Mouse (Mus musculus): ENCODE data around the gene Sag. TPM values are rescaled to one million over a fixed set of nuclear protein-coding genes. Genes with fewer than 3 reads are reported as not detected.
"Not testable (repeated sequence)": the region's sequence is repeated elsewhere in the genome, so short reads cannot be mapped to it uniquely, and the experiment has no call there.

The Sag gene
- total RNA-seq, 2 experiments from 2014 or later, result 2.2 to 3.3 TPM

DNA sequence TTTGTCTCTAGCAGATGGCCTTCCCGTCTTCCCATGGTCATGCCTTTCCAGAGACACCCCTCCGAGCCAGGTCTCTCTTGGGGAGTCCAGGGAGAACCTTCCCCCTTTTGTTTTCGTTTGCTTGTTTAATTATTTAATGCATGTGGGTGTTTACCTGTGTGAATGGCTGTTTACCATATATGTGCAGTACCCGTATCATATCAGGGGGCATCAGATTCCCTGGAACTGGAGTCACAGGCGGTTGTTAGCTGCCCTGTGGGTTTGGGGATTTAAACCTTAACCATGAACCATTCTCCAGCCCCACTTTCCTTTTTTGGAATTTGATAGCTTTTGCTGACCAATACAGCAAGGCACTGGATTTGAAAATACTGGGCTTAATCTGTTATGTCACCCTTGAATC, 21.8 kb downstream of the Sag start:
- Histone ChIP-seq H3K4me3 (no peak overlapping the region), H3K27ac (no peak overlapping the region)
- DNase-seq (ENCODE audit: extremely low spot score in 1 of 2, low spot score in 2 of 2), result no peak
- intact Hi-C loops (cut with DNase I), result no loop called here
- peak; percentile 4 for TF ChIP-seq CTCF (IDR thresholded peaks at IDR 0.05)

DNA sequence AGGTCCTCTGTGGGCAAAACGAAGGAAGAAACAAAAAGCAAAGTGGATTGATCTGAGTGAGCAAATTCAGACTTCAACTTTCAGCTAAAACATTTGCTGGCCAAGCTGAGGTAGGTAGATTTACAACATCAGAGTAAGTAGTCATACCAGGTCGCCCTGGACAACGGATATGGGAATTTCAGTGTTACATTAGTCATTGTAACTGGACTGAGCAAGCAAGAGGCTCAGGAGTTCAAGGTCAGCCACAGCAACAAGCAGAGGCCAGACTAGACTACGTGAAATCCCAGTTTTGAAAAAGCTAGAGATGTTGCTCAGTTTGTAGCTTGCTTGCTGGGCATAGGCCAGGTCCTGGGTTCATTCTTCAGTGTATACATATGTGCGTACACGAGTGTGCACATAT, 22.5 kb downstream of the Sag start:
- DNase-seq (ENCODE audit: extremely low spot score in 1 of 2, low spot score in 2 of 2), result no peak
- Histone ChIP-seq H3K4me3 (no peak overlapping the region), H3K27ac (no peak overlapping the region)
- no peak for TF ChIP-seq CTCF (IDR thresholded peaks at IDR 0.05)
- intact Hi-C loops (cut with DNase I), result no loop called here

DNA sequence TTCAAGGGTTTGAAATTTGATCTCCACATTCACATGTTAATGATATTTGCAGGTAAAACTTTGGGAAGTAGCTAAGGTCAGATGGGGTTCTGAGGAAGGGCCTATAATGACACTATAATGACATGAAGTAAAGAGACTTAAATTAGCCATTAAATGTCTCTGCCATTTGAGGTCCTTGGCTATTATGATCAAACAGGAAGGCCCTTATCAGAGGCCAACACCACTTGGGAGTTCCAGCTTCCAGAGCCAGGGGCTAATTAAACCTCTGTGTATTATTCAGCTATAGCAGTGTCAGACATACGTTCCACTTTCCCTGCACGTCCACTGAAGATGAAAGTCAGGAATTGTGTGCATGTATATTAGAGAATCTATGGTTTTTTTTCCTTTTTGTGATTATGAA, 23.0 kb downstream of the Sag start:
- TF ChIP-seq CTCF (IDR thresholded peaks at IDR 0.05), result no peak
- Histone ChIP-seq H3K27ac (no peak overlapping the region), H3K4me3 (no peak overlapping the region)
- DNase-seq (ENCODE audit: extremely low spot score in 1 of 2, low spot score in 2 of 2), result no peak
- intact Hi-C loops (cut with DNase I), result no loop called here

DNA sequence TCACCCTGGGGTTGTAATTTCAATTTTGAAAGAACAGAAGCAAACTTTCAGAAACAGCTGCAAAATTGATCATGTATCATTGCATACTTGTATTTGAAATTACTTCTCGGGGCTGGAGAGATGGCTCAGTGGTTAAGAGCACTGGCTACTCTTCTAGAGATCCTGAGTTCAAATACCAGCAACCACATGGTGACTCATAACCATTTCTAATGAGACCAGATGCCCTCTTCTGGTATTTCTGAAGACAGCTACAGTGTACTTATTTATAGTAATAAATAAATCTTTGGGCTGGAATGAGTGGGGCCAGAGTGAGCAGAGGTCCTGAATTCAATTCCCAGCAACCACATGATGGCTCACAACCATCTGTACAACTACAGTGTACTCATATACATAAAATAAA, 24.0 kb downstream of the Sag start:
- H3K4me3 ChIP-seq; intact Hi-C loops (cut with DNase I); DNase-seq (ENCODE audit: extremely low spot score in 1 of 2, low spot score in 2 of 2); H3K27ac ChIP-seq: not testable (repeated sequence)

DNA sequence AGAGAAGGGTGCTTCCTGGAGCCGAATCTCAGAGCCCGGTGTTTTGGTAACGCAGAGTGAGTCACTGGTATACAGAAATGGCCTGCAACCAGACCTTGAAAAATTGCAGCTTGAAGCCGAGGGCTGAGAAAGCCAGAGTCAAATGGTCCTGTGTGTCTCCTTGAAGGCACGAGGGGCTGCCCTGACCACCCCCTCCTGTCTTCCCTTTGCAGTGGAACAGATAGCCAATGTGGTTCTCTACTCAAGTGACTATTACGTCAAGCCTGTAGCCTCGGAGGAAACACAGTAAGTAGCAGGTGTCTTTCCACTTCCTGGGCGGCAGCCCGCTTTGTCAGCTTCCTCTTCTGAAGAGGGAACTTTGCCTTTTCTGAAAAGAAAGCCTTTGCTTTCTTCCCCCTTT, 24.7 kb downstream of the Sag start:
- intact Hi-C loops (cut with DNase I), result no loop called here

DNA sequence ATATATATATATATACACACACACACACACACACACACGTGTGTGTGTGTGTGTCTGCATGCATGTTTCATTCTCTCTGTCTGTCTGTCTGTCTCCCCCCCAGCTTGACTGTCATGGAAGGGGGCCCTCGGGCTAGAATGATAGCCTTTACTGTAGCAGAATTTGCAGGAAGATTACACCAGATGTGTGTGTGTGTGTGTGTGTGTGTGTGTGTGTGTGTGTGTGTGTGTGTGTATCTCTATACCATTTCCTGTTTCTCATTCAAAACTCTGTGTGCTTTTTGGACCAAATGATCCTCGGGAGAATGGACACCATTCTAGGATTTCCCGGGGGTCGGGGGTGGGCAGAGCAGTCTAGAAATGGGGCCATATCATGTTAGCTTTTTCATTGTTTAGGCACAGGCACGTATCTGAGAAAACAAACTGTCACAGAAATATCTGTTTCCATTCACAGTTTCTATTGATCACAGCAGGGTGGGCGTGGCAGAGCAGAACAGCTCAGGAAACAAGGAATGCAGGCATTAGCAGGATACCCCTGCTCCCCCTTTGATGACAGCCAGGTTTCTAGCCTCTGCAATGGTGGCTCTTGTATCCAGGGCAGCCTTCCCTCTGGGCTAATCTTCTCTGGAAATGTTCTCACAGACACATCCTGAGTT, 25.6 kb downstream of the Sag start:
- Histone ChIP-seq H3K4me3 (no peak overlapping the region), H3K27ac (no peak overlapping the region)
- no peak for TF ChIP-seq CTCF (IDR thresholded peaks at IDR 0.05)
- DNase-seq (ENCODE audit: extremely low spot score in 1 of 2, low spot score in 2 of 2), result no peak
- intact Hi-C loops (cut with DNase I), result no loop called here

More for the DNA sequence above, 24.7 kb downstream of the Sag start:
- no peak for DNase-seq (ENCODE audit: extremely low spot score in 1 of 2, low spot score in 2 of 2)
- H3K27ac ChIP-seq, result no peak overlapping the region
- no peak overlapping the region for H3K4me3 ChIP-seq
- no peak for TF ChIP-seq CTCF (IDR thresholded peaks at IDR 0.05)

DNA sequence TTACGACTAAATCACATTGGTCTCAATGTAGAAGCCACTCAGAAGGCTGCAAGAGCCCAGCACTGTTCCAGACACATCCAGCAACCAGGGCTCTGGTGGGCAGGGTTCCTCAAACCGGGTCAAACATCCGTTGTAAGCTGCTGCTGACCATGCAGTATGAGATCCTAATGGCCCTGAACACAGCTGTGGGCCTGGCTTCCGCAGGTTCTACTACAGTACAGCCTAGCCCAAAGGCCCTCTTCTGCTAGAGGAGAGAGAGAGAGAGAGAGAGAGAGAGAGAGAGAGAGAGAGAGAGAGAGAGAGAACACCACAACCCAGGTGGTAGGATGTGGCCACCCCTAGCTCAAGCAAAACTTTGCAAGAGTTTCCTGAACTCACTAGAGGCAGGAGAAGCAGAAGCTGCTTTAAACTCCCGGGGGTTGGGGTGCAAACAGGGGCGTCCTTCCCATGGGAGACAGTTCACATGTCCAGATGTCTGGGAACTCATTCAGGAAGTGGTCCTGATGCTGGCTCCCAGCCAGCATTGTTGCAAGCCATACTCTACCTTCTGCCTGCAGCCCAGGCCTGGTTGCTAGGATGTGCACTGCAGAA, 26.2 kb downstream of the Sag start:
- no peak for TF ChIP-seq CTCF (IDR thresholded peaks at IDR 0.05)
- H3K4me3 ChIP-seq, result no peak overlapping the region
- DNase-seq (ENCODE audit: extremely low spot score in 1 of 2, low spot score in 2 of 2), result no peak
- intact Hi-C loops (cut with DNase I), result no loop called here
- H3K27ac ChIP-seq, result no peak overlapping the region

DNA sequence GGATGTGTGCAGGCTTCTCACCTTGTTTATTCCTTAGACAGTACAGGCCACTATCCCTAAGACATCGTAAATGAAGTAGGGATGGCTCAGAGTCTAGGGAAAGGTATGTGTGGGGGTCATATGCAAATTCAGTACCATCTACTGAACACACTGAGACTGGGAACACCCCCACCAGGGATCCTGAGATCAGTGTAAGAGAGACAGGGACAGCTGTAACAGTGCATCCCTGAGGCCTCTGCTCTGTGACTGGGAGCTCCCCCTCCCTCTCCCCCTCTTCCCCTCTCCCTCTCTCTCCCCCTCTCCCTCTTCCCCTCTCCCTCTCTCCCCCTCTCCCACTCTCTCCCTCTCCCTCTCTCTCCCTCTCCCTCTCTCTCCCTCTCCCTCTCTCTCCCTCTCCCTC, 33.0 kb downstream of the Sag start:
- intact Hi-C loops (cut with DNase I), result no loop called here
- no peak for DNase-seq (ENCODE audit: extremely low spot score in 1 of 2, low spot score in 2 of 2)
- no peak for TF ChIP-seq CTCF (IDR thresholded peaks at IDR 0.05)
- H3K4me3 ChIP-seq, result no peak overlapping the region
- H3K27ac ChIP-seq, result no peak overlapping the region

DNA sequence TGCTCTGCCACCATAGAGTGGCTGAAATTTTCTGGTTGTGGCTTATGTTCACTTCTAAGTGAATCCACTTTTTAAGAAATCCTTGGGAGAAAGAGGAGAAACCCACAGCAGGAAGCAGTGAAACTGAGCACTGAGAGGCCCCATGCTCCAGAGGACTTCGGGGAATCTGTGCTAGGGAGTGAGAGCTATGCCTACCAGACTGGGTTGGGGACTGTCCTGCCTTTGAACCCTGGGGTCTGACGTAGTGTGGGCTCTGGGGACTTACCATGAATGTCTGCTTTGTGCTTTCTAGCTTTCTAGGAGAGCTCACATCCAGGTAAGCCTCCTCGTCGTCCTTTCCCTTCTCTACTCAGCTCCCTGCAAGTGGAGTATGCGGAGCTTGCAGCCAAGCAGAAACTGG, 33.5 kb downstream of the Sag start:
- TF ChIP-seq CTCF (IDR thresholded peaks at IDR 0.05), result no peak

DNA sequence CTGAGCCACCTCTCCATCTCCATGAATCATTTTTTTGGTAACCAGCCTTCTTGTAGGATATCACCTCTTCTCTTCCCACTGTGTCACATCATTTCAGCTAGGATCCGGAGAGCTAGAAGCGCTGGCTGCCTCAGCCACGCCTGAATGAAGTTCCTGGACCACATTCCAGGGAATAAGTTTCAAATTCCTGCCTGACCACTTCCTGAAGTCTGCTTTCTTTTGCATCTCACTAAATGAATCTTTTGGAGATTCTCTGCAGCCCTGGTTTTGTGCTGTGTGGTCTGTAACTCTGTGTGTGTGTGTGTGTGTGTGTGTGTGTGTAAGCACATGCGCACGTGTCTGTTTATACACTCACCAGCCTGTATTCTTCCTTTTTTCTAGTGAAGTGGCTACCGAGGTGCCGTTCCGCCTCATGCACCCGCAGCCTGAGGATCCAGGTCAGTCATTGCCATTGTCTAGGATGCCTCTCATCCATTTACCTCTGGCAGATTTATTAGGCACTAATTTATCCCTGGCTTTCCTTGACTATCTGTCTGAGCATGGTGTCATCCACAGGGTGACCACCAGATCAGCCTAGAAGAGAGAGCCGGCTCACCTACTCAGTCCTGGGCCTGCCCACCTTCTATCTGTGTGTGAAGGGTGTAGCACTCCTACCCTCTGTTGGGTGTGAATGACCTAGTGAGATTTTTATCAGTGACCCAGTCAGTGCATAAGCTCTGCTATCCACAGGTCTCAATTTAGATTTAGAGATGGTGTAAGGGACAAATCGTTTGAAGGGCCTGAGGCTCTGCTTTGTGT, 37.1 kb downstream of the Sag start:
- no peak overlapping the region for H3K27ac ChIP-seq
- intact Hi-C loops (cut with DNase I), result no loop called here
- TF ChIP-seq CTCF (IDR thresholded peaks at IDR 0.05), result no peak
- DNase-seq (ENCODE audit: extremely low spot score in 1 of 2, low spot score in 2 of 2), result no peak
- no peak overlapping the region for H3K4me3 ChIP-seq

More for the DNA sequence above, 33.5 kb downstream of the Sag start:
- Histone ChIP-seq H3K4me3 (no peak overlapping the region), H3K27ac (no peak overlapping the region)
- no peak for DNase-seq (ENCODE audit: extremely low spot score in 1 of 2, low spot score in 2 of 2)
- intact Hi-C loops (cut with DNase I), result no loop called here

DNA sequence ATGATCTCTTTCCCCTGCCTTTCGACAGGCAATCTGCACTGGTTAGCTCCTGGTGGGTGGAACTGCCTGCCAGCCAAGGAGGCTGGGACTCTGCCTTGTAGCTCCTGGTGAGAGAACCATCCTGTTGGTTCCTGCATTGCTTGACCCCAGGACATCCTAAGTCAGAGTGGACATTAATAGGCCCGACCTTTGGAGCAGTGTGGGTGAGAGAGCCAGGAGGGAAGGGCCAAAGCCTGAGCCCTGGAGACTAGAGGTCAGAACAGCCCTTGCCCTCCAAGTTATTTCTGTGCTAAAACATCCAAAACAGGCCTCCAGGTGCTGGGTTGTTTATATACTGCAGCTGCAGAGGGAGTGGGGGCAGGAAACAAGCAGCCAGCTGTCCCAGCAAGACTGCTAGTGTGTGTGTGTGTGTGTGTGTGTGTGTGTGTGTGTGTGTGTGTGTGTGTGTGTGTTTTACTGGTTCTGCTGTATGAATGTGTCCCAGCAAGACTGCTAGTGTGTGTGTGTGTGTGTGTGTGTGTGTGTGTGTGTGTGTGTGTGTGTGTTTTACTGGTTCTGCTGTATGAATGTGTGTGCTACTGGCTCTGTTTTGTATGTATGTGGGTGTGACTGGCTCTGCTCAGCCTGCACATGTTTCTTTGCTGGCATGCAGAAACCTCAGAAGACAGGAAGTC, 43.5 kb downstream of the Sag start:
- DNase-seq (ENCODE audit: extremely low spot score in 1 of 2, low spot score in 2 of 2), result no peak
- intact Hi-C loops (cut with DNase I), result no loop called here
- no peak overlapping the region for H3K4me3 ChIP-seq
- H3K27ac ChIP-seq, result no peak overlapping the region
- no peak for TF ChIP-seq CTCF (IDR thresholded peaks at IDR 0.05)
